Mouse (Mus musculus) lung, postnatal 0 days (tissue): ENCODE measurements around the gene Smarcd1.

ENCODE experiments used
- CTCF ChIP-seq: IDR thresholded peaks from 2 replicates; pipeline ENCODE4 v1.5.1; 2016; ENCODE audit warnings: antibody characterized with exemption, mild to moderate bottlenecking
- EP300 ChIP-seq: IDR thresholded peaks from 2 replicates; pipeline ENCODE4 v1.6.1; 2016; ENCODE audit warnings: antibody characterized with exemption, mild to moderate bottlenecking, control low read depth

DNA sequence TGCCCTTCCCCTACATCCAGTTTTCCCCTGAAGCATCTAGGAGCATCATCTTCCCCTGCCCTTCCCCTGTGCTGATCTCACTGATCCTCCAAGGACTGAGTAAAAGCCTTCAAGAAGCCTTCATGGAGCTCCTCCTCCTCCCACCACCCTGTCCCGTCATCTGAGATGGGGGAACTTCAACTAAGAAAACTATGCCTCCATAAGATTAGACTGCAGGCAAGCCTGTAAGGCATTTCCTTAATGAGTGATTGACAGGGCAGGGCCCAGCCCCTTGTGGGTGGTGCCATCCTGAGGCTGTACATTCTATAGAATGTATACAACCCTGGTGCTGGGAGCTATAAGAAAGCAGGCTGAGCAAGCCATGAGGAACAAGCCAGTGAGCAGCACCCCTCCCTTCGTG is 43.5 kb upstream of the Smarcd1 start:
- TF ChIP-seq CTCF (no peak), EP300 (no peak)
